Mouse (Mus musculus) heart, adult 11 months (tissue): Measurements from ENCODE around the gene Adprm.
"Not testable (repeated sequence)": the region's sequence is repeated elsewhere in the genome, so short reads cannot be mapped to it uniquely, and the experiment has no call there.

ENCODE experiments used
- DNase-seq: peaks from one replicate; pipeline ENCODE4 v3.0.0; 2022

Gene Adprm

GRCm38 (mm10) chr11:67052321-67052952, at the start of gene Adprm, which contains the start of gene Sco1:
TSS of gene Adprm (minus strand) at chr11:67052594.
TSS of gene Sco1 (plus strand) at chr11:67052670.
- DNase-seq = peak; percentile 99

GRCm38 (mm10) chr11:67101713-67102112, 49.3 kb upstream of the Adprm start:
- no peak for DNase-seq

GRCm38 (mm10) chr11:67100169-67100568, 47.8 kb upstream of the Adprm start:
- no peak for DNase-seq

- DNase-seq = no peak
Observed at GRCm38 (mm10) chr11:67099241-67099640, 46.8 kb upstream of the Adprm start.

- no peak for DNase-seq
Observed at GRCm38 (mm10) chr11:67098427-67098826, 46.0 kb upstream of the Adprm start.

GRCm38 (mm10) chr11:67097709-67098108, 45.3 kb upstream of the Adprm start:
- no peak for DNase-seq

GRCm38 (mm10) chr11:67094470-67094869, 42.1 kb upstream of the Adprm start:
- DNase-seq = no peak

GRCm38 (mm10) chr11:67093652-67094051, 41.3 kb upstream of the Adprm start:
- DNase-seq = no peak

GRCm38 (mm10) chr11:67093201-67093600, 40.8 kb upstream of the Adprm start:
- no peak for DNase-seq

- not testable (repeated sequence) for DNase-seq
Observed at GRCm38 (mm10) chr11:67092354-67092753, 40.0 kb upstream of the Adprm start.

- no peak for DNase-seq
Observed at GRCm38 (mm10) chr11:67087225-67087624, 34.8 kb upstream of the Adprm start.

- no peak for DNase-seq
Observed at GRCm38 (mm10) chr11:67086467-67087164, 34.2 kb upstream of the Adprm start.

- DNase-seq = no peak
Observed at GRCm38 (mm10) chr11:67085489-67085888, 33.1 kb upstream of the Adprm start.

- DNase-seq = no peak
Observed at GRCm38 (mm10) chr11:67083712-67084340, 31.4 kb upstream of the Adprm start.

GRCm38 (mm10) chr11:67083239-67083638, 30.8 kb upstream of the Adprm start:
- no peak for DNase-seq

- no peak for DNase-seq
Observed at GRCm38 (mm10) chr11:67082793-67083192, 30.4 kb upstream of the Adprm start.

- DNase-seq = no peak
Observed at GRCm38 (mm10) chr11:67082188-67082587, 29.8 kb upstream of the Adprm start.

- no peak for DNase-seq
Observed at GRCm38 (mm10) chr11:67081125-67081649, 28.8 kb upstream of the Adprm start.

GRCm38 (mm10) chr11:67080168-67080567, 27.8 kb upstream of the Adprm start:
- DNase-seq = no peak

GRCm38 (mm10) chr11:67079740-67080139, 27.3 kb upstream of the Adprm start:
- DNase-seq = no peak

GRCm38 (mm10) chr11:67078888-67079287, 26.5 kb upstream of the Adprm start:
- DNase-seq = no peak

GRCm38 (mm10) chr11:67078000-67078399, 25.6 kb upstream of the Adprm start, which contains the start of gene Myh3:
TSS of gene Myh3 (plus strand) at chr11:67078300.
- DNase-seq = no peak

GRCm38 (mm10) chr11:67077435-67077834, 25.0 kb upstream of the Adprm start:
- DNase-seq = no peak

- DNase-seq = no peak
Observed at GRCm38 (mm10) chr11:67076781-67077180, 24.4 kb upstream of the Adprm start.
